Comparison of ENCODE assay signal across 8 mouse cellular contexts in the genomic region with DNA sequence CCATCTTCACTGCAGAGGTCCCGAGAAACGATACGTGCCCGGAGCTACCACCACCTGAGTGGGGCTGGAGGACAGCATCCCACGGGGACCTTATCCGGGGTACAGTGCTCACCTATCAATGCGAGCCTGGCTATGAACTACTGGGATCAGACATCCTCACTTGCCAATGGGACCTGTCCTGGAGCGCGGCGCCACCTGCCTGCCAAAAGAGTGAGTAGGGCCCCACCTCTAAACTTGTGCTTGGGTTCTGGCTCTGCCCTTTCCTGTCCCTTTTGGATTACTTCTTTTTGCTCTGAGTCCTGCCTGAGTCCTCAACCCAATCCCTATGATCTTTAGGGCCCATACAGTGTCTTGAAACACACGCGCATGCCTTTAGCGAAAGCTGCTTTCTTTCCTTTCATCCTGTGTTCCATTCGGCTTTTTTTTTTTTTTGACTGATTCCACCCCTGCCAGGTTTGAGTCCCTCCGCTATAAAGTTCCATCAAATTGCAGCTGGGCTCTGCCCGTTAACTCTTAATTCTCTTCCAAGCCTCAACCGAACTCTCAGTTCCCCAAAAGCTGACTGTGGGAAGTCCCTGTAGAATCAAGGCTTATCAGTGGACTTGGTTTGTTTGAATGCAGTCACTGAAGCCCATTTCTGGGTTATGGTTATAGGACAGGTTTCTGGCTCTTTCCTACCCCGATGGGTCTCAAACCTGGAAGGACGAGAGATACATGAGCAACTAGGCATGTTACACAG. TPM values are rescaled to one million over a fixed set of nuclear protein-coding genes. Genes with fewer than 3 reads are reported as not detected.
A peak's percentile ranks its signal among the peaks of the same experiment; 100 is the strongest.
DNase-seq lines count a peak whose midpoint lies in the region; ATAC-seq and TF ChIP-seq lines count a peak whose summit lies in the region.

No protein-coding gene starts in this region.

- peak; percentile 77 for TF ChIP-seq CTCF in kidney, postnatal 0 days (IDR thresholded peaks at IDR 0.05; ENCODE audit: low read depth)

- WGBS in liver, embryonic 12.5 days (ENCODE audit: insufficient replicate concordance), result 30% methylated on average over 19 of the region's 19 CpGs
- WGBS in embryonic facial prominence, embryonic 11.5 days, result 30% methylated on average over 19 of the region's 19 CpGs
- WGBS in kidney, postnatal 0 days, result 25% methylated on average over 19 of the region's 19 CpGs

- no peak overlapping the region for H3K4me2 ChIP-seq in liver, embryonic 12.5 days
- H3K4me2 ChIP-seq in embryonic facial prominence, embryonic 11.5 days (ENCODE audit: low read depth, low read length), result peak overlapping the region; percentile 11; the same call in 1 of the 2 replicates
- H3K4me2 ChIP-seq in kidney, postnatal 0 days (ENCODE audit: low read length), result no peak overlapping the region

- H3K4me1 ChIP-seq in liver, embryonic 12.5 days, result no peaks in the 10 kb centered on the region
- H3K4me1 ChIP-seq in embryonic facial prominence, embryonic 11.5 days (ENCODE audit: control insufficient read depth, insufficient read depth, low read length), result no peaks in the 10 kb centered on the region
- no peaks in the 10 kb centered on the region for H3K4me1 ChIP-seq in kidney, postnatal 0 days (replicated peaks; ENCODE audit: insufficient read depth, low read length)

- H3K9ac ChIP-seq in liver, embryonic 12.5 days, result no peak overlapping the region
- H3K9ac ChIP-seq in embryonic facial prominence, embryonic 11.5 days (replicated peaks; ENCODE audit: low read length), result no peak overlapping the region
- H3K9ac ChIP-seq in kidney, postnatal 0 days (ENCODE audit: low read depth, low read length), result no peak overlapping the region

- no peak overlapping the region for H3K27ac ChIP-seq in liver, embryonic 12.5 days
- no peak overlapping the region for H3K27ac ChIP-seq in embryonic facial prominence, embryonic 11.5 days (replicated peaks; ENCODE audit: low read depth, low read length)
- H3K27ac ChIP-seq in kidney, postnatal 0 days, result no peak overlapping the region

- no peaks in the 10 kb centered on the region for H3K36me3 ChIP-seq in liver, embryonic 12.5 days
- no peaks in the 10 kb centered on the region for H3K36me3 ChIP-seq in embryonic facial prominence, embryonic 11.5 days (replicated peaks; ENCODE audit: control insufficient read depth, insufficient read depth, low read depth, low read length)
- H3K36me3 ChIP-seq in kidney, postnatal 0 days (ENCODE audit: insufficient read depth, low read length), result no peaks in the 10 kb centered on the region

- no peak overlapping the region for H3K4me3 ChIP-seq in liver, embryonic 12.5 days
- no peak overlapping the region for H3K4me3 ChIP-seq in embryonic facial prominence, embryonic 11.5 days (ENCODE audit: low read depth, low read length)
- no peak overlapping the region for H3K4me3 ChIP-seq in kidney, postnatal 0 days (replicated peaks; ENCODE audit: low read depth, low read length)

- H3K9me3 ChIP-seq in liver, embryonic 12.5 days (replicated peaks), result no peaks in the 10 kb centered on the region
- H3K9me3 ChIP-seq in embryonic facial prominence, embryonic 11.5 days (replicated peaks; ENCODE audit: control insufficient read depth, low read length), result no peaks in the 10 kb centered on the region
- no peaks in the 10 kb centered on the region for H3K9me3 ChIP-seq in kidney, postnatal 0 days (replicated peaks; ENCODE audit: low read length)

- peaks cover 35% of the 10 kb centered on the region for H3K27me3 ChIP-seq in liver, embryonic 12.5 days (replicated peaks)
- H3K27me3 ChIP-seq in embryonic facial prominence, embryonic 11.5 days (ENCODE audit: control insufficient read depth, insufficient read depth, low read length), result peaks cover 7% of the 10 kb centered on the region; the same call in 1 of the 2 replicates
- no peaks in the 10 kb centered on the region for H3K27me3 ChIP-seq in kidney, postnatal 0 days (ENCODE audit: insufficient read depth, low read length)

- no peak for ATAC-seq in liver, embryonic 12.5 days
- no peak for ATAC-seq in embryonic facial prominence, embryonic 11.5 days (replicated peaks; ENCODE audit: insufficient number of reproducible peaks, low FRiP score, low TSS enrichment, low read depth)
- ATAC-seq in kidney, postnatal 0 days (replicated peaks; ENCODE audit: low FRiP score, low read depth), result no peak

- DNase-seq in liver (peak; percentile 48), NIH3T3 (ENCODE audit: low read depth) (peak; percentile 62)
- DNase-seq in embryonic facial prominence, embryonic 11.5 days (ENCODE audit: low spot score), result peak; percentile 52
- peak; percentile 57 for DNase-seq in kidney, postnatal 0 days (ENCODE audit: low spot score)
- DNase-seq in naive thymus-derived CD4-positive, alpha-beta T cell, adult 2 months (ENCODE audit: low read depth), result peak; percentile 27
- no peak for DNase-seq in ovary, adult 18-20 months (ENCODE audit: low spot score)
- DNase-seq in layer of hippocampus, adult 9-11 months, result no peak

RNA-seq across cellular contexts. Expression of a gene that starts 12.0 kb away (rescaled TPM):
- 59.2 and 63.2 TPM in 2 replicates for polyA plus RNA-seq in liver, embryonic 12.5 days (2016; fragmentation: Nextera tagmentation; extraction: Ambion mirVana)
- 64.3 and 71.6 TPM in 2 replicates for polyA plus RNA-seq in embryonic facial prominence, embryonic 11.5 days (2014; fragmentation: Nextera tagmentation; extraction: Ambion mirVana)
- polyA plus RNA-seq in kidney, postnatal 0 days (2015; fragmentation: Nextera tagmentation; extraction: Ambion mirVana), result 118 and 120 TPM in 2 replicates

RNA-seq across cellular contexts. Expression of a gene that starts 12.2 kb away (rescaled TPM):
- polyA plus RNA-seq in liver, embryonic 12.5 days (2016; fragmentation: Nextera tagmentation; extraction: Ambion mirVana), result 0.29 and 0.44 TPM in 2 replicates
- 1.0 and 2.0 TPM in 2 replicates for polyA plus RNA-seq in embryonic facial prominence, embryonic 11.5 days (2014; fragmentation: Nextera tagmentation; extraction: Ambion mirVana)
- polyA plus RNA-seq in kidney, postnatal 0 days (2015; fragmentation: Nextera tagmentation; extraction: Ambion mirVana), result 1.6 and 2.8 TPM in 2 replicates

RNA-seq across cellular contexts. Expression of a gene that starts 13.4 kb away (rescaled TPM):
- 0.06 and 0.39 TPM in 2 replicates for polyA plus RNA-seq in liver, embryonic 12.5 days (2016; fragmentation: Nextera tagmentation; extraction: Ambion mirVana)
- polyA plus RNA-seq in embryonic facial prominence, embryonic 11.5 days (2014; fragmentation: Nextera tagmentation; extraction: Ambion mirVana), result 1.2 and 3.2 TPM in 2 replicates
- 1.2 and 1.7 TPM in 2 replicates for polyA plus RNA-seq in kidney, postnatal 0 days (2015; fragmentation: Nextera tagmentation; extraction: Ambion mirVana)

RNA-seq across cellular contexts. Expression of a gene that starts 14.3 kb away (rescaled TPM):
- not detected in 2 replicates for polyA plus RNA-seq in liver, embryonic 12.5 days (2016; fragmentation: Nextera tagmentation; extraction: Ambion mirVana)
- 0.60 TPM in 2 replicates for polyA plus RNA-seq in embryonic facial prominence, embryonic 11.5 days (2014; fragmentation: Nextera tagmentation; extraction: Ambion mirVana)
- polyA plus RNA-seq in kidney, postnatal 0 days (2015; fragmentation: Nextera tagmentation; extraction: Ambion mirVana), result 0.13 TPM in 1 of 2 replicates, not detected in the other

RNA-seq across cellular contexts. Expression of a gene that starts 35.0 kb away (rescaled TPM):
- polyA plus RNA-seq in liver, embryonic 12.5 days (2016; fragmentation: Nextera tagmentation; extraction: Ambion mirVana), result 10.3 and 10.7 TPM in 2 replicates
- polyA plus RNA-seq in embryonic facial prominence, embryonic 11.5 days (2014; fragmentation: Nextera tagmentation; extraction: Ambion mirVana), result 15.1 and 18.5 TPM in 2 replicates
- polyA plus RNA-seq in kidney, postnatal 0 days (2015; fragmentation: Nextera tagmentation; extraction: Ambion mirVana), result 15.7 and 17.3 TPM in 2 replicates

Comparison
In these comparisons a context has a peak if more than half of its experiments do, and no peak if none do; other contexts are left out.
1. DNase-seq: peak in liver (single experiment), NIH3T3 (single experiment), embryonic facial prominence, embryonic 11.5 days (single experiment), kidney, postnatal 0 days (single experiment) and naive thymus-derived CD4-positive, alpha-beta T cell, adult 2 months (single experiment); none in ovary, adult 18-20 months (single experiment) and layer of hippocampus, adult 9-11 months (single experiment).